Mouse (Mus musculus) brain, adult 2 months (tissue): ENCODE measurements around the gene Glb1.
"Not testable (repeated sequence)": the region's sequence is repeated elsewhere in the genome, so short reads cannot be mapped to it uniquely, and the experiment has no call there.

Experiments
- DNase-seq: peaks from one replicate; pipeline ENCODE4 v3.0.0; 2011; ENCODE audit warnings: low read depth, low spot score

The Glb1 gene

GRCm38 (mm10) chr9:114501111-114501510 lies 100.2 kb downstream of the Glb1 start:
- no peak for DNase-seq

GRCm38 (mm10) chr9:114501913-114502312 lies 101.0 kb downstream of the Glb1 start:
- DNase-seq, result no peak

- peak; percentile 21 for DNase-seq
These were observed 102.0 kb downstream of the Glb1 start for GRCm38 (mm10) chr9:114502711-114503427.

DNA sequence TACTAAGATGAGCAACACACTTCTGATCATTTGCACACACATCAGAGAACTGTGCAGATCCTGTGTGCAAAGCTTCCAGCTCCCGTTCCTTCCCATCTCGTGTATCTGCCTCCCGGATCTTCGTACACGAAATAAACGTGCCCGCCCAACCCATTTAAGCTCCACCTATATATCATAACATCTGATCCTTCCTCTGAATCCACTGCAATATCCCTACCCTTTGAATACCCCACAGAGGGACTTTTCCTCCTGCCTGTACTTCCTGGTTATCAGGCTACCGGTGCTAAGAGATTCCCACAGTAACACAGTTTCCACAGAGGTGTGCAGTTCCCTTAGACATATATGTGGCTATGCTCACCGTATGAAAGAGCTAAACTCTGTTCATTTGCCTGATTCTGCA lies 103.9 kb downstream of the Glb1 start, which contains the start of gene Ccr4:
TSS of gene Ccr4 (minus strand) at position 101 of the 400 bp plus-strand sequence.
- DNase-seq, result no peak

DNA sequence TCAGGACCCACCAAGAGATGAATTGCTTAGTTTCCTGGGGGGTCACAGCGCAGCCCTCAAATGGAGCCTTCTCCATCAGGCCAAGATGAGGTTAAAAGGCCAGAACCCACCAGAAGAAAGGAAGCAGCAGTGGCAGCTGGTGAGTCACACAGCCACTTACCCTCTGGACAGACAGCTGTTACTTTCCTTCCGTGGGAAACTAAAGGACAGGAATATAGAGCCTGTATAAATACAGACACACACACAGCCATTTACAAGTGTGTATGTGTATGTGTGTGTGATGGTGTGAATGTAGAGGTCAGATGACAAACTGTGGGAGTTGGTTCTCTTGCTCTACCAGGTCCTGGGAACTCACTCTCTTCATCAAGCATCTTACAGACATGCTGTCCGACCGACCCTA lies 105.7 kb downstream of the Glb1 start:
- DNase-seq, result no peak

- DNase-seq, result no peak
These were observed 106.5 kb downstream of the Glb1 start for GRCm38 (mm10) chr9:114507421-114507820.

GRCm38 (mm10) chr9:114509785-114510184 lies 108.9 kb downstream of the Glb1 start:
- no peak for DNase-seq

DNA sequence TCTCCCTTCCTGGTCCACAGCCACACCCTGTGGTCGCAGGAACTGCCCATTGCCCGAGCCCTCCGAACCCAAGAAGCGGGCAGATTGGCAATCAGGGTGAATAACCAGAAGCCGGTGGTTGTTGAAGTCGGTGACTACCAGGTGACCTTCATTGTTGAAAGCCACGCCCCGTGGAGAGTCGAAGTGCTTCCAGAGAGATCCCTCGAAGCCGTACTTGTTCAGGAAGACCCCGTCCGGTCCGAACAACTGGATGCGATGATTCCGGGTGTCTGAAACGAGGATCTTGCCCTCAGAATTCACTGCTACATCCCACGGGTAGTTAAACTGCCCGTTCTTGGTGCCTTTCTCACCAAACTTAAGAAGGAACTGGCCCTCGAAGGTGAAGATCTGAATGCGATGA lies 112.0 kb downstream of the Glb1 start:
- DNase-seq, result no peak

- peak; percentile 10 for DNase-seq
These were observed 114.5 kb downstream of the Glb1 start, which contains the start of gene C130032M10Rik for GRCm38 (mm10) chr9:114515364-114515763. Gene C130032M10Rik (plus strand): TSS chr9:114515697.

DNA sequence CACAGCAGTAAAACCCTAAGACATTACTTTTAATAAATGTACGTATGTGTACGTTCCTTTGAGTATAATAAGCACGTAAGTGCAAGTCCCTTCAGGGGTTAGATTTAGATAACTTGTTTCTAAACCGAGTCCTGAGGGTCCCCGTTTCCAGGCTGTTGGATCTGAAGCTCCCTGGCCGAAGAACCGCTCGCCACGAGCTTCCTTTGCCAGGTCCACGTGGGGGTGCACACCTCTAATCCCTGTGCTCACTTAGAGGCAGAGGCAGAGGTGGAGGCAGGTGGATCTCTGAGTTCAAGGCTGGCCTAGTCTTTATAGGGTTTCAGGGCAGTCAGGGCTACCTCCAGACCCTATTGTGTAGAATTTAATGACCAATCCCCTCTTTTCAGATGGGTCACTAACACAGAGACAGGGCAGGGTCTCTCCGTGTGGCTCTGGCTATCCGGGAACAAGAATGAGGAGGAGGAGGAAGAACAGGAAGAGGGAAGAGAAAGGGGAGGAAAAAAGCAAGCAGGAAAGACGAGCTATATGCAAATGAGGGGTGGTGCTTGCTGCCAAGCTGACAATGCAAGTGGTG lies 117.1 kb downstream of the Glb1 start:
- DNase-seq, result no peak

GRCm38 (mm10) chr9:114518812-114519477 lies 118.1 kb downstream of the Glb1 start:
- DNase-seq, result no peak

- not testable (repeated sequence) for DNase-seq
These were observed 119.7 kb downstream of the Glb1 start for GRCm38 (mm10) chr9:114520529-114520928.

GRCm38 (mm10) chr9:114522041-114522440 lies 121.2 kb downstream of the Glb1 start:
- DNase-seq, result no peak

GRCm38 (mm10) chr9:114522501-114522900 lies 121.6 kb downstream of the Glb1 start:
- no peak for DNase-seq
